Mouse (Mus musculus) megakaryocyte, embryonic 14.5 days (primary cell): ENCODE measurements around the gene Asic2. TPM values are rescaled to one million over a fixed set of nuclear protein-coding genes. Genes with fewer than 3 reads are reported as not detected.
A peak's percentile ranks its signal among the peaks of the same experiment; 100 is the strongest.

Source experiments
- H3K27me3 ChIP-seq: replicated peaks from 2 replicates; pipeline ENCODE3; 2012; ENCODE audit warnings: inconsistent platforms
- H3K36me3 ChIP-seq: replicated peaks from 2 replicates; pipeline ENCODE3; 2012; ENCODE audit warnings: low read length, inconsistent platforms, mixed read lengths
- H3K4me1 ChIP-seq: 2 replicates; pipeline ENCODE4 v1.6.1; 2012; ENCODE audit warnings: inconsistent platforms
- H3K4me3 ChIP-seq: replicated peaks from 2 replicates; pipeline ENCODE3; 2012; ENCODE audit warnings: moderate library complexity, mild to moderate bottlenecking, inconsistent platforms
- H3K9me3 ChIP-seq: 2 replicates; pipeline ENCODE4 v1.6.1; 2012; ENCODE audit warnings: inconsistent platforms
- FLI1 ChIP-seq: IDR thresholded peaks from 2 replicates; pipeline ENCODE4 v1.6.1; 2012; ENCODE audit warnings: low read length, inconsistent platforms, mixed read lengths
- GATA1 ChIP-seq: IDR thresholded peaks from 3 replicates; pipeline ENCODE4 v1.6.1; 2012; ENCODE audit warnings: mixed read lengths, low read length, inconsistent platforms, borderline replicate concordance
- polyA plus RNA-seq: library from polyadenylated mRNA; stranded (reverse); fragments of >175 nt; gene quantifications from 2 replicates; pipeline ENCODE4 v1.2.3, GENCODE M21; 2012; ENCODE audit warnings: low replicate concordance; ENCODE audit not compliant: insufficient read depth

The Asic2 gene
- polyA plus RNA-seq, 1 experiment, result 0.04 TPM

DNA sequence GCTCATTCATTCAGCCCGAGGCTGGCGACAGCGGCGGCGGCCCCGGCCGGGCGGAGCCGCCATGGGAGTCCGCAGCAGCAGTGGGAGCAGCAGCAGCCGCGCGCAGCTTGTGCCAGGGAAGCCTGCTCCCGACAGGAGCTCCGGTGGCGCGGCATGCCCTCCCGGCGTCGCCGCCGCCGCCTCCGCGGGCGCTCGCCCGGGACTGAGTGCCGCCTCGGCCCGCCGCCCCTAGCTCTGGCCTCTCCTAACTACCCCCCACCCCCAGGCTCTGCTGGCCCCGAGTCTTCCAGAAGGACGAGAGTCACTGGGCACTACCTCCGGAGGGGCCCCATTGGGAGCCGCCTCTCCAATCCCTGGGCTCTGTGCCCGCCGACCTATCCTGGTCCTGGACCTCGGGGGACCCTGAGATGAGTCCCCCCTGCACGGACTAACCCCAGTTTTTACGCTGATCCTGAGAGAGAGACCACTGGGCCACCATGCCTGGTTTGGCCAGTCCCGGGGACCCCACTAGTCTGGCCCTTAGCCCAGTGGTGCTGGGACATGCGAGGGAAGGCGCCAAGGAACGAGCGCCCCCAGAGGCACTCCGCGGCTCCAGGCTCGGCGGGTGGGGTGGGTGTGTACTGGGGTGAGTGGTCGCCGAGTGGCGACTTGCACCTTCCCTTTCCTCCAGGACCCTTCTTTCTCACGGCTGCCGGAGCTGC, 815.6 kb downstream of the Asic2 start:
- Histone ChIP-seq H3K4me3 (no peak overlapping the region), H3K36me3 (no peaks in the 10 kb centered on the region), H3K4me1 (peaks cover 5% of the 10 kb centered on the region; the same call in 1 of the 2 replicates), H3K9me3 (peaks cover 10% of the 10 kb centered on the region), H3K27me3 (peaks cover 52% of the 10 kb centered on the region)
- TF ChIP-seq GATA1 (no peak), FLI1 (no peak)

- H3K4me3 ChIP-seq, result peak overlapping the region; percentile 59
- TF ChIP-seq GATA1 (no peak), FLI1 (no peak)
- peaks cover 52% of the 10 kb centered on the region for H3K27me3 ChIP-seq
- H3K9me3 ChIP-seq, result peaks cover 10% of the 10 kb centered on the region
- peaks cover 5% of the 10 kb centered on the region; the same call in 1 of the 2 replicates for H3K4me1 ChIP-seq
- H3K36me3 ChIP-seq, result no peaks in the 10 kb centered on the region
These were observed 816.3 kb downstream of the Asic2 start for GRCm38 (mm10) chr11:81152021-81152385.

DNA sequence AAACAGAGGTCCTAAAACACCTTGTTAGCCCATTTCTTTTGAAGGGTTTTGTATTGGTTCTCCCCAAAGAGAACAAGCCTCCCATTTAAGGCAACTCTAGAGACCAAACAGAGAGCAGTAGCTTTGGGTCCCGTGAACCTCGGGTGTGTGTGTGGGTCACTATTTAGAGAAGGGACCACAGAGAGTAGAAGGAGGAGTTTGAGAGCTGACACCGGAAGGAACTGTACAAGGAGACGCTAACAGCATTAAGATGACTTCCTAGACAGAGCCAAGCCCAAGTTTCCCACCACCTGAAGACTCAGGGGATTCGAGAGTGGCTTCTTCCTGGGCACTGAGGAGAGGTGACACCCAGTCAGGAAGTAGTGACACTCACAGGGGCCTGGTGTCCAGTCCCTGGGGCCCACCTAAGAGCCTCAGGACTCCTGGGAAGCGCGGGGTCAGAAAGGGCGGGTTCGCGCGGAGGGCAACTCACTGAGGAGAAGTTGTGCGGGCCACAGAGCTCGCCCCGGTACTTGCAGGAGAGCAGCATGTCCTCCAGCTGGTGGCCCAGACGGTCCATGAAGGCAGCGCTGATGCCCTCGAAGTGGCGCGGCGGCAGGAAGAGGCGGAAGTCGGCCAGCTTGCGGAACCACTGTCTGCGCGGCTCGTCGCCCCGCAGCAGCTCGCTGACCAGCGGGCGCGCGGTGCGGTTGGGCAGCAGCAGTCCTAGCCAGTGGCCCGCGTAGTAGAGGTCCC, 816.8 kb downstream of the Asic2 start:
- H3K27me3 ChIP-seq, result peaks cover 52% of the 10 kb centered on the region
- H3K9me3 ChIP-seq, result peaks cover 10% of the 10 kb centered on the region
- H3K4me3 ChIP-seq, result peak overlapping the region; percentile 59
- peaks cover 5% of the 10 kb centered on the region; the same call in 1 of the 2 replicates for H3K4me1 ChIP-seq
- no peaks in the 10 kb centered on the region for H3K36me3 ChIP-seq
- no peak for TF ChIP-seq FLI1
- no peak for TF ChIP-seq GATA1

DNA sequence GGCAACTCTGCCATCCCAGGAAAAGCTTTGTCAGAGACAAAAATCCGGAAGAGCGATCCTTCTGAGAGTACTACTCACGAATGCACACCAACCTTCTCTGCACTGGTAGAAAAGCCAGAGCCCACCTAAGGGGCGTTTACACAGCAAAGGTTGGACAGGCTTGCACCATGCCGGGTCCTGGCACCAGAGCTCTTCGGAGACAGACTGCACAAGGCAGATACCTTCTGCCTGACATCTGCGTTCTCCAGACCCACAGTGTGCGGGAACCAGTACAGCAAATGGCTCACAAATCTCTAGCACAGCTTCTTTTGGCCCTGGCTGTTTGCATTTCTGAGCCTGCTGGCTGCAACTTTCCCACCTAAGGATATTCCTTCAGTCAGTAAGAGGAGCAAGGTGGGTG, 817.6 kb downstream of the Asic2 start:
- Histone ChIP-seq H3K4me3 (no peak overlapping the region), H3K27me3 (peaks cover 51% of the 10 kb centered on the region), H3K9me3 (peaks cover 10% of the 10 kb centered on the region), H3K4me1 (peaks cover 5% of the 10 kb centered on the region; the same call in 1 of the 2 replicates), H3K36me3 (no peaks in the 10 kb centered on the region)
- TF ChIP-seq FLI1 (no peak), GATA1 (no peak)

DNA sequence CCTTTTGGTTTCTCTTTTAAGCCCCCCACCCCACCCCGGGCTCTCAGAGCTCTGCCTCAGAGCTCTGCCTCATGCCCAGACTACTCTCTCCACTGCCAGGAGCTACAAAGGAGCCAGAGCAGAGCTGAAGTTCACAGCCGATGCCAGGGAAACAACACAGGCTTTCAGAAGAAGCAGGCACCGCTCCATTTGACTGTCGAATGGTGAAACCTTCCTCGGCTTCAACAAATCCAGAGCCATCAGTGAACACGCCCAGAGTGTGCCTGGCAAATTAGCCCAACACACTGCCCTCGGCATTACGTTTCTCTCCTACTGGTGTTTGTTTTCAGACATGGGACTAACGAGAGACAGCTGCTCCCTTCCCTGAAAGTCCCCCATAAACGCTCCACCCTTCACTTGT, 819.8 kb downstream of the Asic2 start:
- no peak for TF ChIP-seq GATA1
- H3K4me3 ChIP-seq, result no peak overlapping the region
- peaks cover 10% of the 10 kb centered on the region for H3K9me3 ChIP-seq
- peaks cover 5% of the 10 kb centered on the region; the same call in 1 of the 2 replicates for H3K4me1 ChIP-seq
- H3K36me3 ChIP-seq, result no peaks in the 10 kb centered on the region
- H3K27me3 ChIP-seq, result peaks cover 36% of the 10 kb centered on the region

DNA sequence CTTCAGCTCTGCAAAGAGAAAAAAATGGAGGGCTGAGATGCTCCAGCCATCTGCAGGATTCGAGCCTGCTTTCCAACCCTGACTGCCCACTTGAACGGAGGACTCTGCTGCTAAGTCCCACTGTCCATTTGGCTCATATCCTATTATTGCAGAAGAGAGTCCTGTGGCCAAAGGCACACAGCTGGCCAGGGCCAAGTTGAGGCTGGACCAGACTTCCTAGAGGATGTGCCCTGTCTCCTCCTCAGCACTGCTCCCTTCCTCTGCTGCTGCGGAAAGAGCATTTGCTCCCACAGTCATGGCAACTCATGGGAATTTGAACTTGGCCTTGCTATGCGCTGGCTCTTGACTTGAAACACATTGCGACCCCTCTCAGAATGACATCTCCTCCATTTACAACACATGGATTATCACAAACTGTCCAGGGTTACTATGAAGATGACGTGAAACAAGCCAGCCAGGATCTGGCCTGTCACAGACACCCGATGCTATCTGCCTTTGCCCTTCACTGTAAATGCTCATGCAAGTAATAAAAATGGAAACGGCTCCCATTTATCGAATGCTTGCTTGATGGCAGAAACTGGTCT, 821.6 kb downstream of the Asic2 start:
- H3K4me3 ChIP-seq, result no peak overlapping the region
- peaks cover 1% of the 10 kb centered on the region; the same call in 1 of the 2 replicates for H3K4me1 ChIP-seq
- peaks cover 6% of the 10 kb centered on the region for H3K9me3 ChIP-seq
- H3K36me3 ChIP-seq, result no peaks in the 10 kb centered on the region
- TF ChIP-seq FLI1, result no peak
- no peak for TF ChIP-seq GATA1
- H3K27me3 ChIP-seq, result peaks cover 19% of the 10 kb centered on the region

- Histone ChIP-seq H3K9me3 (peaks cover 19% of the 10 kb centered on the region), H3K27me3 (no peaks in the 10 kb centered on the region), H3K4me3 (no peak overlapping the region), H3K36me3 (no peaks in the 10 kb centered on the region), H3K4me1 (no peaks in the 10 kb centered on the region)
- TF ChIP-seq FLI1 (no peak), GATA1 (no peak)
These were observed 833.1 kb downstream of the Asic2 start for GRCm38 (mm10) chr11:81135141-81135540.

- no peaks in the 10 kb centered on the region for H3K4me1 ChIP-seq
- H3K4me3 ChIP-seq, result no peak overlapping the region
- H3K27me3 ChIP-seq, result no peaks in the 10 kb centered on the region
- peaks cover 25% of the 10 kb centered on the region for H3K9me3 ChIP-seq
- H3K36me3 ChIP-seq, result no peaks in the 10 kb centered on the region
- TF ChIP-seq GATA1 (no peak), FLI1 (no peak)
These were observed 834.3 kb downstream of the Asic2 start for GRCm38 (mm10) chr11:81133950-81134349.

DNA sequence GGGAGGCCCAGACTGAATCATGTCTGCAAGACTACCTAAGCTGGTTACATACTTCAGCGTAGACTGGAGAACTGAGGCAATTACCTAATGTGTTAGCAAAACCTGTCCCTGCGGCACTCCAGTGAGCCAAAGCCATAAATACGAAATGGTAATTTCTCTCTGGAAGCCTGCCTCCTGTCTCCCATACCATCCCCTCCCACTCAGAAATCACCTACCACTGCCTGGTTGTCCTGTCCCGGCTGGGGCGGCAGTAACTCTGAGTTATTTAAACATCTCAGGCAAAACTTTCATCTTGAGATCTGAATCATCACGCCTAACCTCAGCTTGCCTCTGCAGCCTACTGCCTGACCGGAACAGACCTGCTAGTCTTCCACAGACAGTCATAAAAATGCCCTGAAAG, 835.6 kb downstream of the Asic2 start:
- Histone ChIP-seq H3K27me3 (no peaks in the 10 kb centered on the region), H3K9me3 (peaks cover 30% of the 10 kb centered on the region), H3K4me3 (no peak overlapping the region), H3K4me1 (no peaks in the 10 kb centered on the region), H3K36me3 (no peaks in the 10 kb centered on the region)
- TF ChIP-seq GATA1 (no peak), FLI1 (no peak)

GRCm38 (mm10) chr11:81124363-81124762, 843.9 kb downstream of the Asic2 start:
- TF ChIP-seq FLI1, result no peak
- TF ChIP-seq GATA1, result no peak
- H3K36me3 ChIP-seq, result no peaks in the 10 kb centered on the region
- peaks cover 36% of the 10 kb centered on the region for H3K9me3 ChIP-seq
- no peaks in the 10 kb centered on the region for H3K27me3 ChIP-seq
- H3K4me1 ChIP-seq, result no peaks in the 10 kb centered on the region
- peak overlapping the region; percentile 8 for H3K4me3 ChIP-seq
